Mouse (Mus musculus) forebrain, embryonic 14.5 days (tissue): ENCODE measurements around the gene Naxd. TPM values are rescaled to one million over a fixed set of nuclear protein-coding genes. Genes with fewer than 3 reads are reported as not detected.
"Not testable (repeated sequence)": the region's sequence is repeated elsewhere in the genome, so short reads cannot be mapped to it uniquely, and the experiment has no call there.

ENCODE experiments used
- ATAC-seq: fragments of 200-750 bp; cut with Nextera tagmentation; 2 replicates; pipeline ENCODE4 v1.8.0; 2017; ENCODE audit warnings: mild to moderate bottlenecking, moderate library complexity
- DNase-seq: peaks from one replicate; pipeline ENCODE4 v3.0.0-alpha.2; 2015; ENCODE audit warnings: low spot score
- H3K27ac ChIP-seq: fragments of 300-500 bp; sonication (generic); 2 replicates; pipeline ENCODE4 v1.5.1; 2014; ENCODE audit warnings: low read depth, mild to moderate bottlenecking, control low read depth, low read length, moderate library complexity
- H3K27me3 ChIP-seq: fragments of 300-500 bp; sonication (generic); replicated peaks from 2 replicates; pipeline ENCODE4 v1.6.1; 2014; ENCODE audit warnings: low read length, control low read depth, mixed read lengths; ENCODE audit not compliant: control insufficient read depth, insufficient read depth
- H3K36me3 ChIP-seq: fragments of 300-500 bp; sonication (generic); 2 replicates; pipeline ENCODE4 v1.6.1; 2014; ENCODE audit warnings: low read length, control low read depth; ENCODE audit not compliant: control insufficient read depth, insufficient read depth
- H3K4me1 ChIP-seq: fragments of 300-500 bp; sonication (generic); 2 replicates; pipeline ENCODE4 v1.6.1; 2014; ENCODE audit warnings: antibody characterized with exemption, low read length, control low read depth; ENCODE audit not compliant: control insufficient read depth, insufficient read depth
- H3K4me2 ChIP-seq: fragments of 300-500 bp; sonication (generic); 2 replicates; pipeline ENCODE4 v1.6.1; 2014; ENCODE audit warnings: mild to moderate bottlenecking, control low read depth, low read length
- H3K4me3 ChIP-seq: fragments of 300-500 bp; sonication (generic); 2 replicates; pipeline ENCODE4 v1.5.1; 2014; ENCODE audit warnings: low read depth, low read length, control low read depth
- H3K9ac ChIP-seq: fragments of 300-500 bp; sonication (generic); 2 replicates; pipeline ENCODE4 v1.6.1; 2014; ENCODE audit warnings: mild to moderate bottlenecking, low read length, control low read depth, moderate library complexity
- H3K9me3 ChIP-seq: fragments of 300-500 bp; sonication (generic); replicated peaks from 2 replicates; pipeline ENCODE4 v1.6.1; 2016; ENCODE audit warnings: low read length, control low read depth, mixed read lengths; ENCODE audit not compliant: control insufficient read depth
- WGBS: fragments of 180-500 bp; shearing (Covaris S2); extraction: QIAGEN DNeasy Blood & Tissue Kit; methylation state at CpG from one replicate; pipeline ENCODE4 v1.1.7; 2014; 5-methylcytosine and 5-hydroxymethylcytosine counted together
- polyA plus RNA-seq: library from polyadenylated mRNA; unstranded; fragments of >200 nt; fragmentation: Nextera tagmentation; extraction: Ambion mirVana; gene quantifications from 2 replicates; pipeline ENCODE4 v1.2.1, GENCODE M21; 2014

Naxd gene
- polyA plus RNA-seq, 1 experiment from 2014 or later: 170 TPM

GRCm38 (mm10) chr8:11477811-11478761, 19.2 kb upstream of the Naxd start, which contains the start of gene Rab20:
Gene Rab20 (minus strand): TSS chr8:11478710.
- Histone ChIP-seq H3K4me1 (peaks cover 9% of the 10 kb centered on the region; the same call in 1 of the 2 replicates), H3K9ac (peak within 1 kb of the TSS; percentile 47; the same call in 1 of the 2 replicates), H3K27ac (no peak within 1 kb of the TSS), H3K4me3 (peak within 1 kb of the TSS; percentile 44), H3K9me3 (no peaks in the 10 kb centered on the region), H3K27me3 (peaks cover 66% of the 10 kb centered on the region), H3K36me3 (no peaks in the 10 kb centered on the region), H3K4me2 (peak within 1 kb of the TSS; percentile 97)
- peak; percentile 56 for DNase-seq
- peak; percentile 87 for ATAC-seq
- under 1% methylated on average over 61 of the region's 69 CpGs for WGBS

- H3K4me3 ChIP-seq: peak overlapping the region; percentile 44; the same call in 1 of the 2 replicates
- no peaks in the 10 kb centered on the region for H3K36me3 ChIP-seq
- DNase-seq (no peak), ATAC-seq (0 out of 2 replicates have a peak, but pooled peaks have one; percentile 36)
- H3K27ac ChIP-seq: no peak overlapping the region
- peaks cover 66% of the 10 kb centered on the region for H3K27me3 ChIP-seq
- no peaks in the 10 kb centered on the region for H3K9me3 ChIP-seq
- H3K4me2 ChIP-seq: peak overlapping the region; percentile 97
- H3K9ac ChIP-seq: no peak overlapping the region; the same call in 1 of the 2 replicates
- 2% methylated on average over 23 of the region's 23 CpGs for WGBS
- H3K4me1 ChIP-seq: peaks cover 9% of the 10 kb centered on the region; the same call in 1 of the 2 replicates
Observed at GRCm38 (mm10) chr8:11478807-11479527, 18.3 kb upstream of the Naxd start.

GRCm38 (mm10) chr8:11479591-11479990, 17.7 kb upstream of the Naxd start:
- ATAC-seq: no peak
- H3K4me3 ChIP-seq: no peak overlapping the region
- no peak overlapping the region for H3K4me2 ChIP-seq
- peaks cover 62% of the 10 kb centered on the region for H3K27me3 ChIP-seq
- no peak overlapping the region for H3K27ac ChIP-seq
- WGBS: 5% methylated on average over 14 of the region's 14 CpGs
- peaks cover 9% of the 10 kb centered on the region; the same call in 1 of the 2 replicates for H3K4me1 ChIP-seq
- H3K9ac ChIP-seq: no peak overlapping the region
- no peak for DNase-seq
- no peaks in the 10 kb centered on the region for H3K9me3 ChIP-seq
- H3K36me3 ChIP-seq: no peaks in the 10 kb centered on the region

DNA sequence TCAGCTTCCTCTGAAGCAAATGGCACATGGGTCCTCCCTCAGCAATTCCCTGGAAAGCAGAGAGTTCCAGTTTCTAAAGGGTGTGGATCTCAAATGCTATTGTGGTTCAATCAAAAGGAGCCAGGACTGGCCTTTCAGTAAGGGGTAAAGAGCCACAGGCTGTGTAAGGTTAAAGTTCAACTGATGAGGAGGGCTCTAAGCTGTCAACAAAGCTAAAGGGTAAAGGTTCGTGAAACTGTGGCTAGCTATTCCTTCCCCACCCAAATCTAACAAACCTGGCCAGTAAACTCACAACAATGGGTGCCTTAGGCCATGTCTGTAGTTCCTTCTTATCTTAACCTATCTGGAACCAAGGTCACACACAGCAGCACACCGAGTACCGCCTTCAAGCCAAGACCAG, 15.4 kb upstream of the Naxd start:
- H3K9me3 ChIP-seq: no peaks in the 10 kb centered on the region
- no peak overlapping the region for H3K4me2 ChIP-seq
- H3K27me3 ChIP-seq: peaks cover 42% of the 10 kb centered on the region
- 60% methylated on average over 3 of the region's 3 CpGs for WGBS
- H3K4me3 ChIP-seq: no peak overlapping the region
- DNase-seq (no peak), ATAC-seq (no peak)
- peaks cover 9% of the 10 kb centered on the region; the same call in 1 of the 2 replicates for H3K4me1 ChIP-seq
- no peak overlapping the region for H3K9ac ChIP-seq
- no peak overlapping the region for H3K27ac ChIP-seq
- no peaks in the 10 kb centered on the region for H3K36me3 ChIP-seq

DNA sequence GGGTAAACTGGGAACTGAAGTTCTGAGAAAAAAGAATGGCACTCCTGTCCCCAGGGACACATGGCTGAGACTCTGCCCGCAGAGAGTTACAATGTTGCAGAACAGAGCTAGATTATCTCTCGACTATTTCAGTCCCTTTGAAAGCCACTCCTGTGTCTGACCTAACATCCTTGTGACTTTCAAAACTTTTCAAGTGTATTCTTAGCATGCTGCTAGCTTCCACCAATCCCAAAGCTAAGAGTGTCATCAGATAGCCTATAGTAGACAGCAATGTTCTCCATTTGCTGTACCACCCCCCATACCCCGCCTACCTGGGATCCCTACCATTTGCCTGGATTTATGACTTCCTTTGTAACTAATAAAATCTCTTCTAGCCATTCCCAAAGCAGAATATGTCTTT, 14.8 kb upstream of the Naxd start:
- no peak for DNase-seq
- no peaks in the 10 kb centered on the region for H3K9me3 ChIP-seq
- H3K27ac ChIP-seq: no peak overlapping the region
- WGBS: 83% methylated on average over 3 of the region's 3 CpGs
- no peak overlapping the region for H3K9ac ChIP-seq
- H3K4me3 ChIP-seq: no peak overlapping the region
- no peak for ATAC-seq
- peaks cover 9% of the 10 kb centered on the region; the same call in 1 of the 2 replicates for H3K4me1 ChIP-seq
- no peaks in the 10 kb centered on the region for H3K36me3 ChIP-seq
- H3K4me2 ChIP-seq: no peak overlapping the region
- H3K27me3 ChIP-seq: peaks cover 35% of the 10 kb centered on the region

DNA sequence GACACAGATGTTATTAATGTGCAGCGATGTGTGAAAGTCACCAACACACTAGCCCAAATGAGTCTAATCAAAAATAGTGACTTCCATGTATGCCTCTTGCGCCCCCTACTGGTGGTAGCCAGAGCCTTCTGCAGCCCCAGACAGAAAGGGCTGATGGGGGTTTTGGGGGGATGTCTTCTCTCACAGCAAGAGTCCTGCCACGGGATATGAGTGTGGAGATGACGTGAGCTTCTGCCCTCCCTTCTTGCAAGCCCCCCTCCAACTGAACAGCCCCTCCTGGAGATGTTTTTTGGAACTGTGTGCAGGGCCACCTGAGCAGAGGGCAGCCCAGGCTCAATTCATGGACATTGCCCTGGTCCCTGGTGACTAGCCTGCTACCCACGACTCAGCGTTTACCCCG, 11.2 kb upstream of the Naxd start:
- Histone ChIP-seq H3K9me3 (no peaks in the 10 kb centered on the region), H3K4me2 (no peak overlapping the region), H3K4me1 (no peaks in the 10 kb centered on the region), H3K27ac (no peak overlapping the region), H3K36me3 (no peaks in the 10 kb centered on the region), H3K27me3 (no peaks in the 10 kb centered on the region), H3K4me3 (no peak overlapping the region), H3K9ac (no peak overlapping the region)
- peak; percentile 80 for DNase-seq
- WGBS: 25% methylated on average over 7 of the region's 7 CpGs
- ATAC-seq: peak; percentile 32; the same call in 1 of the 2 replicates

DNA sequence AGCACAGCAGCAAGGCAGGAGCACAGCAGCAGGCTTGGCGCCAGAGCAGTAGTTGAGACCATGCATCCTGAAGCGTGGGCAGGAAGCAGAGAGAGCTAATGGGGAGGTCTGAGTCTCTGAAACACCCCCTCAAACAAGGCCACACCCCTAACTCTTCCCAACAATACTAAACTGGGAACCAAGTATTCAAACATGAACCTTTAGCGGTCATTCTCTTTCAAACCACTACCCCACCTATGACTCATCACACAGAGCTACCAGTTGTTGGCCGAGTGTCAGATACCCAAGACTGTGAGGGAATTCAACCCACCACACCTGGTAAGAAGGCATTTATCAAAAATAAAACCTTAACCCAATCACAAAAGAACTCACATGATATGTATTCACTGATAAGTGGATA, 10.1 kb upstream of the Naxd start:
- no peak overlapping the region for H3K27ac ChIP-seq
- ATAC-seq (no peak), DNase-seq (no peak)
- H3K4me1 ChIP-seq: no peaks in the 10 kb centered on the region
- no peaks in the 10 kb centered on the region for H3K9me3 ChIP-seq
- no peaks in the 10 kb centered on the region for H3K27me3 ChIP-seq
- H3K36me3 ChIP-seq: no peaks in the 10 kb centered on the region
- H3K9ac ChIP-seq: no peak overlapping the region
- no peak overlapping the region for H3K4me2 ChIP-seq
- H3K4me3 ChIP-seq: no peak overlapping the region
- WGBS: 73% methylated on average over 4 of the region's 4 CpGs

- not testable (repeated sequence) for H3K27me3 ChIP-seq, H3K27ac ChIP-seq, H3K9ac ChIP-seq, H3K4me3 ChIP-seq, H3K36me3 ChIP-seq, H3K4me1 ChIP-seq, ATAC-seq, DNase-seq, H3K4me2 ChIP-seq, H3K9me3 ChIP-seq
- WGBS: 89% methylated on average over 2 of the region's 2 CpGs
Observed at GRCm38 (mm10) chr8:11492340-11492739, 5.0 kb upstream of the Naxd start.
